Mouse (Mus musculus) kidney, embryonic 14.5 days (tissue): Measurements from ENCODE around the gene Atp1a2. TPM values are rescaled to one million over a fixed set of nuclear protein-coding genes. Genes with fewer than 3 reads are reported as not detected.

Experiments used
- ATAC-seq: fragments of 200-750 bp; cut with Nextera tagmentation; 2 replicates; pipeline ENCODE4 v1.8.0; 2017; ENCODE audit warnings: moderate number of reproducible peaks, mild to moderate bottlenecking, moderate TSS enrichment, moderate library complexity; ENCODE audit not compliant: low FRiP score, low TSS enrichment
- H3K27ac ChIP-seq: fragments of 300-500 bp; sonication (generic); 2 replicates; pipeline ENCODE4 v1.5.1; 2014; ENCODE audit warnings: low read depth, mild to moderate bottlenecking, low read length, moderate library complexity, mixed read lengths
- H3K27me3 ChIP-seq: fragments of 300-500 bp; sonication (generic); 2 replicates; pipeline ENCODE4 v1.6.1; 2014; ENCODE audit warnings: mild to moderate bottlenecking, low read length; ENCODE audit not compliant: control insufficient read depth, insufficient read depth
- H3K36me3 ChIP-seq: fragments of 300-500 bp; sonication (generic); 2 replicates; pipeline ENCODE4 v1.6.1; 2014; ENCODE audit warnings: low read length, mixed read lengths; ENCODE audit not compliant: control insufficient read depth, insufficient read depth
- H3K4me1 ChIP-seq: fragments of 300-500 bp; sonication (generic); 2 replicates; pipeline ENCODE4 v1.6.1; 2014; ENCODE audit warnings: low read length, mixed read lengths; ENCODE audit not compliant: control insufficient read depth, insufficient read depth
- H3K4me2 ChIP-seq: fragments of 300-500 bp; sonication (generic); replicated peaks from 2 replicates; pipeline ENCODE4 v1.6.1; 2014; ENCODE audit warnings: low read depth, mild to moderate bottlenecking, low read length
- H3K4me3 ChIP-seq: fragments of 300-500 bp; sonication (generic); 2 replicates; pipeline ENCODE4 v1.5.1; 2014; ENCODE audit warnings: mild to moderate bottlenecking, low read length
- H3K9ac ChIP-seq: fragments of 300-500 bp; sonication (generic); 2 replicates; pipeline ENCODE4 v1.6.1; 2014; ENCODE audit warnings: low read depth, mild to moderate bottlenecking, low read length, moderate library complexity
- H3K9me3 ChIP-seq: fragments of 300-500 bp; sonication (generic); 2 replicates; pipeline ENCODE4 v1.6.1; 2016; ENCODE audit warnings: low read length; ENCODE audit not compliant: control insufficient read depth
- WGBS: fragments of 180-500 bp; shearing (Covaris S2); extraction: QIAGEN DNeasy Blood & Tissue Kit; methylation state at CpG from one replicate; pipeline ENCODE4 v1.1.7; 2014; 5-methylcytosine and 5-hydroxymethylcytosine counted together
- polyA plus RNA-seq: library from polyadenylated mRNA; unstranded; fragments of >200 nt; fragmentation: Nextera tagmentation; extraction: Ambion mirVana; gene quantifications from 2 replicates; pipeline ENCODE4 v1.2.1, GENCODE M21; 2014

Atp1a2 gene
- polyA plus RNA-seq, 1 experiment from 2014 or later: 0.66 TPM

DNA sequence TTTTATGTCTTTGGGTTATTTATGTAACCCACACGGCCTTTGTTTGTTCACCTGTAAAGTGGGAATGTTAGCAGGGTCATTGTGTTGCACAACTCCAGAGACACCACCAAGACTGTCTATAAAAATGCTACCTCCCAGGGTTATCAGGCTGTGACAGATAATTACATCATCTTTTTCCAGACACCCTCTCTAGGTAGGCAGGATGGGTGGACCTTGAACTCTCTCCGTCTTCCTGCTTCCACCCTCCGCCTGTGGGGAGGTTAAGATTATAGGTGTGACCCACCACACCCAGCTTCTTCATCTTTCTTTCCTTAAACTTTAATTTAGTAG is 8.3 kb downstream of the Atp1a2 start:
- 59% methylated on average over 3 of the region's 3 CpGs for WGBS
- no peak overlapping the region for H3K4me3 ChIP-seq
- H3K27ac ChIP-seq: no peak overlapping the region
- H3K36me3 ChIP-seq: no peaks in the 10 kb centered on the region
- ATAC-seq: no peak
- no peaks in the 10 kb centered on the region for H3K27me3 ChIP-seq
- no peaks in the 10 kb centered on the region for H3K4me1 ChIP-seq
- no peak overlapping the region for H3K9ac ChIP-seq
- no peak overlapping the region for H3K4me2 ChIP-seq
- H3K9me3 ChIP-seq: no peaks in the 10 kb centered on the region

DNA sequence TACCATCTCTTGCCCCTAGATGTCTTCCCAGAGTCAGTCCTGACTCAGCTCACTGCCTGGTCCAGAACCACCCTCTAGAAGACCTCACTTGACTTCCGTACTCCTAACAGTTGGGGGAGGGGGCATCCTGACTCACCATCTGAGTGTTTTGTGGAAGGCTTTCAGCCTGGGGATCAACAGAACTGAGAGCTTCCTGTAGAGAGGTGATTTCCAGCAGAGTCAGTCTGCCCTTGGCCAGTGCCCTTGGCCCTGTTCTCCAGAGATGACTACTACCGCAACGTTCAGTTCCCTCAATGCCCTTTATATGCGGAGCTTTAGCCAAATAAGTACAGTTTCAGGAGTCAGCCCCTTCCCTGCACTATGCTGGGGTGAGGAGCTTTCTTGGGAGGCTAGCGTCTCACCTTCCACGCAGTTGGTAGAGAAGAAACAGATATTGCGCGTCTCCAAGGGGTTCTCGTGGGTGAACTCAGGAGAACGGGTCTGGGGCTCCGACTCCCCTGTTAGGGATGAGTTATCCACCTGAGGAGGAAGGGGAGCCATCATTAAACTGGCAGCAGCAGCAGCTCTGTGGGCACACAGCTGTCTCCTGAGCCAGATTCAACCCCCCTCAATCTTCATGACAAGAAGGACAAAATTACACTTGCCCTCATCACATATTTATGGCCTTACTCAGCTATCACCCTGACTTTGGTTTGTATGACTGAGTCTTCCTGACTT is 8.8 kb downstream of the Atp1a2 start:
- Histone ChIP-seq H3K4me2 (no peak overlapping the region), H3K27me3 (no peaks in the 10 kb centered on the region), H3K9ac (no peak overlapping the region), H3K4me1 (no peaks in the 10 kb centered on the region), H3K9me3 (no peaks in the 10 kb centered on the region), H3K4me3 (no peak overlapping the region), H3K36me3 (no peaks in the 10 kb centered on the region), H3K27ac (no peak overlapping the region)
- 75% methylated on average over 11 of the region's 11 CpGs for WGBS
- no peak for ATAC-seq

DNA sequence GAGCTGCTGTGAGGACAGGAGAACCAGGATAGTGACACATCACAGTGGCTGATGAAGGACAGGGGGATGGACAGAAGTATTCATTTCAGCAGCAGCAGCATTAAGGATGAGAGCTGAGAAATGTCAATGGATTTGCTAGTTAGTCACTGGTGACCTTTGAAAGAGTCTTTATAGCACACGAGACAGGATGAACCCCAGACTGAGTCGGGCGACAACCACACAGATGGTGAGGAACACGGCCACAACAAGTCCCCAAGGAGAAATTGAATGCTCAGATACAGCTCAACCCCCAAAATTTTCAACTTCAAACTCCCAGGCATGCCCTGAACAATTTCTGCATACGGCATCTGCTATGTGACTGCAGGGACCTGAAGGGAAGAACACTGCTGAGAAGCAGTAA is 11.1 kb downstream of the Atp1a2 start:
- no peaks in the 10 kb centered on the region for H3K4me1 ChIP-seq
- WGBS: 86% methylated on average over 5 of the region's 5 CpGs

DNA sequence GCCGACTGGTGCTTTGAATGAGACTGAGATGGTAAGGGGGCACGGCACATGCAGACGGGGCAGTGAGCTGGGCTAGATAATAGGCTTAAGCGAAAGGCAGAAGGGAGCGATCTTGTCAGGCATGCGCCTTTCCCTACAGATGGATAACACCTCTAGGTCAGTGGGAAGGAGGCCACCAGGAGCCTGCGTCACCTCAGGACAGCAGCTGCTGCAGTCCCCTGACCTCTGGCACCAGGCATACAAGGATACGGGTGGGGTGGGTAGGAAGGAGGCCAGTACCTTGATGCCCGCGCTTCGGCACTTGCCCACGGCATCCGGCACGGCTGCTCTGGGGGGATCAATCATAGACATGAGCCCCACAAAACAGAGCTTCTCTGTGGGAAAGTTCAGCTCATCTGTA is 13.6 kb downstream of the Atp1a2 start:
- Histone ChIP-seq H3K4me2 (no peak overlapping the region), H3K9ac (no peak overlapping the region), H3K27me3 (no peaks in the 10 kb centered on the region), H3K36me3 (no peaks in the 10 kb centered on the region), H3K4me3 (no peak overlapping the region), H3K27ac (no peak overlapping the region), H3K9me3 (no peaks in the 10 kb centered on the region), H3K4me1 (no peaks in the 10 kb centered on the region)
- no peak for ATAC-seq
- WGBS: 87% methylated on average over 14 of the region's 14 CpGs

More for the DNA sequence above, 11.1 kb downstream of the Atp1a2 start:
- Histone ChIP-seq H3K36me3 (no peaks in the 10 kb centered on the region), H3K27ac (no peak overlapping the region), H3K9ac (no peak overlapping the region), H3K4me3 (no peak overlapping the region), H3K27me3 (no peaks in the 10 kb centered on the region), H3K9me3 (no peaks in the 10 kb centered on the region), H3K4me2 (no peak overlapping the region)
- ATAC-seq: no peak

DNA sequence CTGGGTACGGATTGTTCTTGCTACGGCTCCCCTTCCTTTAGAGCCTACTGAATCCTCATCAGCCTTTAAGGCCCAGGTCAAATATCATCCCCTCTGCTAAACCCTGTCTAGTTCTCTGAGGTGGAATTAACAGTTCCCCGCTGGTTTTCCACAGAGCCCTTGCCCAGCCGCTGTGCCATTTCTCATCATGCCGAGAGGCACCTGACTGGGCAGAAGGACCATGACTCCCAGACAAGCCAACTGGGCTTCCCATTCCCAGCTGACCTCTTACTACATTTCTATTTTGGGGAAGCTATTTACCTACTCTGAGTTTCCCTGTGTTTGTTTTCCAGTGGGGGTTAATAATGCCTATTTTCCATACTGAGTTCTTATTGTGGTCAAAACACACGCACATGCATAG is 14.8 kb downstream of the Atp1a2 start:
- no peak for ATAC-seq
- Histone ChIP-seq H3K9ac (no peak overlapping the region), H3K9me3 (no peaks in the 10 kb centered on the region), H3K4me2 (no peak overlapping the region), H3K4me1 (no peaks in the 10 kb centered on the region), H3K4me3 (no peak overlapping the region), H3K27me3 (no peaks in the 10 kb centered on the region), H3K27ac (no peak overlapping the region), H3K36me3 (no peaks in the 10 kb centered on the region)
- WGBS: 95% methylated on average over 6 of the region's 6 CpGs

DNA sequence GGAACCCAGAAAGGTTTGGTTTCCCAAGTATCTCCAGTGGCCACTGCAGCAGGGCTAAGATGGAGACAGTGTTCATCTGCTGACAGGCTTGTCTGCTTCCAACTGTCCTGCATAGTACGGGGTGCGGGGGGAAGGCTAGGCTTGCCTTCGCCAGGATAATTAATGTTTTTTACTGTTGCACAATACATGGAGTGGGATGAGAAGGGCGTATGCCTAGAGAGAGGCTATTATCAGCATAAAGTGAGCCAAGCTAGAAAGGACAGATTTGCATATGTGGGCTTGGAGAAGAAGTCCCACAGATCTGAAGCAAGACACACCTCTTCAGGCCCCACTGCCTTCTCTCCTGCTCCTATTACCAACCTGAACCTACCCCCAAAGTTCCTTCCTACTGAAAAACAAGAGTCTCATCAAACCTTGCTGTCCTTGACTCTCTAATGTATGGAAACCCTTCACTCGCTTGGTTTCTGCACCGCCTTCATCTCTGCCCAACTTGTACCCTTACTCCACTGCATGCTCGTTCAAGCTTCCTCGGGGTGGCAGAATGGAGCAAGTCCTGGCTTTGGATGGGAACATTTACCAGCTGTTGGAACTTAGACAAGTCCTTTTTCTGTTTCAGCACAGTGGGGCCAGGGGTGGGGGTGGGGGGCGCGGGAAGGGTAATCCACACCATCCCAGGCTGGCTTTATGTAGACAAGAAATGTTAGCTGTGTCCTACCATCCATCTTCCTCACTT is 16.2 kb downstream of the Atp1a2 start:
- peak; percentile 25; the same call in 1 of the 2 replicates for ATAC-seq
- no peaks in the 10 kb centered on the region for H3K4me1 ChIP-seq
- H3K4me3 ChIP-seq: no peak overlapping the region
- no peak overlapping the region for H3K9ac ChIP-seq
- no peaks in the 10 kb centered on the region for H3K27me3 ChIP-seq
- H3K9me3 ChIP-seq: no peaks in the 10 kb centered on the region
- no peak overlapping the region for H3K27ac ChIP-seq
- no peak overlapping the region for H3K4me2 ChIP-seq
- WGBS: 68% methylated on average over 10 of the region's 10 CpGs
- H3K36me3 ChIP-seq: no peaks in the 10 kb centered on the region

DNA sequence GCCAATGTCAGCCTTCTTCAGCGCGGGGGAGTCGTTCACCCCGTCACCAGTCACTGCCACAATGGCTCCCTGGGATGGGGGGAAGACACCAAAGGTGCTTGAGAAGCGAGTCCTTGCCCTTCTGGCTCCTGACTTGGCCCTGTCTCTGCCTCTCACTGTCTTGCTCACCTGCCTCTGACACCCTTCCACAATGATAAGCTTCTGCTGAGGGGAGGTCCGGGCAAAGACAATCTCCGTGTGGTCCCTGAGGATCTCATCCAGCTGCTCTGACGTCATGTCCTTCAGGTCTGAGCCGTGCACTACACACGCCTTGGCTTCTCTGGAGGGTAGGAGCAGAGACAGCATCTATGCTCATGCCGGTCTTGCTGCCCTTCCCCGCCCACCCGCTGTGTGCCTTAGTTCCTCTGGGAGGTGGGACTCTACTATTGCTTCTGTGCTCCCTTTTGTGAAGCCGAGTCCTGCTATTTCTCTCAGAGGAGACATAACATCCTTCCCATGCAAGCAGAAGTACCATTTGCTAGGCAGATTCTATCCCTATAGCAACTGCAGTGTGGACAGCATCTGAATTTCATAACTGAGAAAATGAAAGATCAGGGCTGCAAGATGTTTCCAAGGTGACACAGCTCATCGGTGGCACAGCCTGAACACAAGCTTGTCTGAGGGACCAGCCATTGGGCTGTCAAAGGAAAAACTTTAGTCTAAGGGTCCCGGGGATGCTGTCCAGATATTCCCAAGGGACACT is 17.9 kb downstream of the Atp1a2 start:
- Histone ChIP-seq H3K9ac (no peak overlapping the region), H3K4me2 (no peak overlapping the region), H3K36me3 (no peaks in the 10 kb centered on the region), H3K27ac (no peak overlapping the region), H3K4me1 (no peaks in the 10 kb centered on the region), H3K4me3 (no peak overlapping the region), H3K9me3 (no peaks in the 10 kb centered on the region), H3K27me3 (no peaks in the 10 kb centered on the region)
- no peak for ATAC-seq
- 82% methylated on average over 16 of the region's 16 CpGs for WGBS

DNA sequence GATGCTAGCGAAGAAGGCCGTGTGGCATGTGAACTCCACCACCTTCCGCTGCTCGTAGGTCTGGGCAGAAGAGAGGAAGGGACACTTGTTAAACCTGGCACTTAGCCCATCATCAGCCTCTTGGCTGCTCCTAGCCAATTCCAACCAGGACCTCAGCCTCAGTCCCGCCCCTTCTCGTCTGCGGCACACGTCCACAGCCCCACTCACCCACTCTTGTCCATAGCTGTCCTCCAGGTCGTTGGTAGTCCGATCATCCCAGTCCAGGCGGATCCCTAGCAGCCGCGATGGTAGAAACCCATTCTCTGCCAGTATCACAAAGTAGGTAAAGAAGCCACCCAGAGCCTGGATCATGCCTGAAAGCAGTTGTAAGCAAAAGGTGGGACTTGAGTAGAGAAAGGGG is 19.5 kb downstream of the Atp1a2 start:
- ATAC-seq: no peak
- H3K36me3 ChIP-seq: no peaks in the 10 kb centered on the region
- H3K27ac ChIP-seq: no peak overlapping the region
- WGBS: 90% methylated on average over 13 of the region's 13 CpGs
- H3K4me3 ChIP-seq: no peak overlapping the region
- H3K9me3 ChIP-seq: no peaks in the 10 kb centered on the region
- no peaks in the 10 kb centered on the region for H3K27me3 ChIP-seq
- no peaks in the 10 kb centered on the region for H3K4me1 ChIP-seq
- H3K4me2 ChIP-seq: no peak overlapping the region
- H3K9ac ChIP-seq: no peak overlapping the region

DNA sequence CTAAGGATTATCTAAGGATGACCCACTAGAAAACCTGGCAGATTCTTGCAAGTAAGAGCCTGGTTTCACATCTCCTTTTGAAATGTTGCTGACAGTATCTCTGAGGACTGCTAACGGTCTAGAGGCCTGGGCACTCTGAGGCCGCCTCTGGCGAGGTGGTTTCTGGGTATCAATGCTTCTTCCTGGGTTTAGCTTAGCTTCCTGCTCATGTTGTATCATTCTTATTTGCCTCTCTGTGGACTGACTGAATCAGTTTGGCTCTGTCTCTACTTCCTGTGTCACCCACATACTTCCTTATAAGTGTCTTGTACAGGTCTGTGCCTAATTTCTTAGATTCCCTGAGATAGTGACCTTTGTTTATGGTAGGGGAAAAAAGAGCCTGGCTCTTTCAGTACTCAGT is 20.7 kb downstream of the Atp1a2 start:
- Histone ChIP-seq H3K4me2 (no peak overlapping the region), H3K27ac (no peak overlapping the region), H3K9ac (no peak overlapping the region), H3K9me3 (no peaks in the 10 kb centered on the region), H3K4me3 (no peak overlapping the region), H3K27me3 (no peaks in the 10 kb centered on the region), H3K36me3 (no peaks in the 10 kb centered on the region), H3K4me1 (no peaks in the 10 kb centered on the region)
- 82% methylated on average over 3 of the region's 3 CpGs for WGBS
- no peak for ATAC-seq
